Mouse (Mus musculus): ENCODE measurements around the gene Pard3.
"Not testable (repeated sequence)": the region's sequence is repeated elsewhere in the genome, so short reads cannot be mapped to it uniquely, and the experiment has no call there.

Gene Pard3

GRCm38 (mm10) chr8:127139154-127139553 is 75.5 kb downstream of the Pard3 start:
- CTCF ChIA-PET = no interaction called here

GRCm38 (mm10) chr8:127140945-127141344 is 77.3 kb downstream of the Pard3 start:
- CTCF ChIA-PET = no interaction called here

- CTCF ChIA-PET = no interaction called here
These were observed 79.9 kb downstream of the Pard3 start for GRCm38 (mm10) chr8:127143641-127144040.

- CTCF ChIA-PET = no interaction called here
These were observed 80.9 kb downstream of the Pard3 start for GRCm38 (mm10) chr8:127144562-127144961.

GRCm38 (mm10) chr8:127145135-127145534 is 81.4 kb downstream of the Pard3 start:
- CTCF ChIA-PET = no interaction called here

- CTCF ChIA-PET = no interaction called here
These were observed 82.4 kb downstream of the Pard3 start for GRCm38 (mm10) chr8:127146055-127146454.

GRCm38 (mm10) chr8:127148821-127149220 is 85.1 kb downstream of the Pard3 start:
- CTCF ChIA-PET = no interaction called here

GRCm38 (mm10) chr8:127150645-127151044 is 87.0 kb downstream of the Pard3 start:
- CTCF ChIA-PET = no interaction called here

- CTCF ChIA-PET = no interaction called here
These were observed 88.0 kb downstream of the Pard3 start for GRCm38 (mm10) chr8:127151706-127152105.

- CTCF ChIA-PET = no interaction called here
These were observed 93.4 kb downstream of the Pard3 start for GRCm38 (mm10) chr8:127157087-127157486.

- CTCF ChIA-PET = no interaction called here
These were observed 95.8 kb downstream of the Pard3 start for GRCm38 (mm10) chr8:127159421-127159966.

GRCm38 (mm10) chr8:127161854-127162253 is 98.2 kb downstream of the Pard3 start:
- CTCF ChIA-PET = no interaction called here

- CTCF ChIA-PET = no interaction called here
These were observed 99.1 kb downstream of the Pard3 start for GRCm38 (mm10) chr8:127162821-127163220.

- CTCF ChIA-PET = no interaction called here
These were observed 100.9 kb downstream of the Pard3 start for GRCm38 (mm10) chr8:127164326-127165280.

- CTCF ChIA-PET = no interaction called here
These were observed 104.8 kb downstream of the Pard3 start for GRCm38 (mm10) chr8:127168496-127168895.

- CTCF ChIA-PET = no interaction called here
These were observed 105.7 kb downstream of the Pard3 start for GRCm38 (mm10) chr8:127169361-127169760.

GRCm38 (mm10) chr8:127170372-127170771 is 106.7 kb downstream of the Pard3 start:
- CTCF ChIA-PET = not testable (repeated sequence)

GRCm38 (mm10) chr8:127170930-127171329 is 107.2 kb downstream of the Pard3 start:
- CTCF ChIA-PET = no interaction called here

- CTCF ChIA-PET = no interaction called here
These were observed 109.8 kb downstream of the Pard3 start for GRCm38 (mm10) chr8:127173483-127173882.

GRCm38 (mm10) chr8:127174411-127174810 is 110.7 kb downstream of the Pard3 start:
- CTCF ChIA-PET = no interaction called here

GRCm38 (mm10) chr8:127175160-127175836 is 111.6 kb downstream of the Pard3 start:
- CTCF ChIA-PET = no interaction called here

- CTCF ChIA-PET = interaction anchor here (0.6 to 0.7 kb wide), 2 partner anchors 82 to 1090 kb away, joined by 4 to 25 read pairs; no protein-coding TSS in a partner anchor
These were observed 114.9 kb downstream of the Pard3 start for GRCm38 (mm10) chr8:127178634-127179033.

GRCm38 (mm10) chr8:127181246-127181645 is 117.6 kb downstream of the Pard3 start:
- CTCF ChIA-PET = no interaction called here
